Mouse (Mus musculus): ENCODE results near the gene Prkag2.

- TF ChIP-seq GATA1 (IDR thresholded peaks at IDR 0.05; ENCODE audit: borderline replicate concordance, low read length) (no peak), FLI1 (IDR thresholded peaks at IDR 0.05; ENCODE audit: low read length) (no peak)
Observed at GRCm38 (mm10) chr5:24876653-24877052, 223.8 kb downstream of the Prkag2 start.
